Mouse (Mus musculus) heart, adult 18-20 months (tissue): Measurements from ENCODE around the gene Nectin2. TPM values are rescaled to one million over a fixed set of nuclear protein-coding genes. Genes with fewer than 3 reads are reported as not detected.
A peak's percentile ranks its signal among the peaks of the same experiment; 100 is the strongest.

Experiments used
- DNase-seq, 2 experiments: peaks; one replicate each; pipeline ENCODE4 v3.0.0; 2021 to 2022; ENCODE audit warnings: mixed read lengths in 1 of 2
- total RNA-seq, 2 experiments: library from RNA; stranded (reverse); gene quantifications; 2 replicates each; pipeline ENCODE4 v1.2.3; 2021

The Nectin2 gene
- total RNA-seq, 2 experiments from 2014 or later = 28.5 to 30.0 TPM

DNA sequence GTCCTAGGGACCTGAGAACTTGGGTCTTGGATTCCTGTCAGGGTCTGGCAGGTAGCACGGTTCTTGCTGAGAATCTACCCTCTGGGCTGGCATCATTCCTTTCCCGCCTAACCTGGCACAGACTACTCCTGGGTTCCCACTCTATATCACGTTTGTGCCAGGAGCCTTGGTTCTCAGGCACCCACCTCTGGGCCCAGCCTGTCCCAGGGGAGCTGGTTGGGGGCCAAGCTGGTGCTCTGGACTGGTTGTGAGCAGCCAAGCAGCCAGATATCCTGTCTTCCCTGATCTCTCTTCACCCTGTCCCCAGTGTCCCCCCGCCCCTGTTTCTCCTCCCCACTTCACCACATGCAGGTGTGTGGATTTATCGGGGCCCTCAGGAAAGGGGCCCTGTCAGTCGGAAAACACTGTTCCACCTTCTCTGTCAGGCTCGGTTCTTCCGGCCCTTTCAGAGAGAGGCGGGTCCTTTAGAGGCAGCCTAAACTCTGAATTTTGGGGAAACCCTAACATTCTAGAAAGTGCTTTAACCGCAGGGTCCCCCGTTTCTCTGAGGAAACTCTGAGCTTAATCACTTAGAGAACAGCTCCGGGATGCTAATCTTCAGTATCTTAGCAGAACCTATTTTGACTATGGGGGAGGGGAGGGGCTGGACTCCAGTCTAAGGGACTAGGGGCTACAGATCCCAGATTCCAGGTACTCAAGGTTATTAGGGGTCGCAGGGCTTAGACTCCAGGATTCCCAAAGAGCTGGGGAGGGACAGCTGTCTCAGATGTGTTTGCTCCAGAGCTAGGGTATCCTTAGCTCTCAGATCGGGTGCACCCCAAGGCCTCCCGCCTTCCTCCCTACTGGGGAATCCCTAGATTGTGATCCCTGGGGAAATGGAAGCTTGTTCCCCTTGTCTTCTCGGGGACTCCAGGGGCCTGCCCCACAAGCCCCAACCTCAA is 19.4 kb upstream of the Nectin2 start:
- peak in 1 of 2 experiments; percentile 33 for DNase-seq

- DNase-seq = no peak
Observed at GRCm38 (mm10) chr7:19769001-19769400, 18.7 kb upstream of the Nectin2 start.

DNA sequence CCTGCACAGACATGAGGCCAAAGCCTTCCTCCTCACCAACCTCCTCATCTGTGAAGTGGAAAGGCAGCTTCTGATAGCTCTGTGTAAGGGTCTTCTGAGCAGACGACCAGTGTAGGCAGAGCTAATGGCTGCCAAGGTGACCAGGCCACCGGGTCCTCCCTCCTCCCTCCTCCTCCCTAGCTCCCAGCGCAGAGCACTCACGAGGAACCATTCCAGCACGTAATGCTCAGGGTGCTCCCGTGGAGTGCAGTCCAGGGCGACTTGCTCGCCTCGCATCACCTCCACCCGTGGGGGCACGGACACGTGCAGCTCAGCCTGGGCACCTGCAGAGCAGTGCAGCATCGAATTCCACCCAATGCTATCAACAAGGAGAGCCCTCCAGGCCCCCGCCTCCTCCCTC is 18.0 kb upstream of the Nectin2 start:
- peak in 1 of 2 experiments; percentile 43 for DNase-seq

GRCm38 (mm10) chr7:19764581-19764980 is 14.3 kb upstream of the Nectin2 start:
- DNase-seq = peak in 1 of 2 experiments; percentile 70

DNA sequence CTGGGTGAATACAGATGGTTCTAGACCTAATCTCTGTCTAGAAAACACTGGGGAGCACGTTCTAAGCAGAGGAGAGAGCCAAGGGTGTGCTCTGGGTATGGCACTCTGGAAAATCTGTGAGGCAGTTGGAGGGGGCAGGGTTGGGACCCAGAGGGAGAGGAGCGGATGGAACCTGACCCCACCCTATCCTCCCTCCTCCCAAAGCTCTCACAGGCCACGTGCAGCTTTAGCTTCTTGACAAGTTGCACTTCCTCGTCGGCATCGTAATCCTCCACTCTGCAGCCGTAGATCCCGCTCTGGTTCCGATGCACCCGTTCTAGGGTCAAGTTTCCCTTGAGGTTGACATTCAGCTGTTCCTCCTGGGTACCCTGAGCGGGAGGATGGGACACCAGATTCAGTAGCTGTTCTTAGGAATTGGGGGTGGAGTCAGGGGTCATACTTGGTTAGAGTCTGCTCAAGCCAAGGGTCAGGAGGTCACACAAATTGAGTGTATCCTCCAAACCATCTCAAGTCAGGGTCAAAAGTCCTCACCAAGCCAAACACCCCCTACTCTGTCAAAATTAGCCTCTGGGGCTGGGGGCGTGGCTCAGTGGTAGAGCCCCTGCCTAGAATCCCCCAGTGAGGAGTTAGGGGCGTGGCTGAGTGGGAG is 13.7 kb upstream of the Nectin2 start:
- peak in 1 of 2 experiments; percentile 82 for DNase-seq

DNA sequence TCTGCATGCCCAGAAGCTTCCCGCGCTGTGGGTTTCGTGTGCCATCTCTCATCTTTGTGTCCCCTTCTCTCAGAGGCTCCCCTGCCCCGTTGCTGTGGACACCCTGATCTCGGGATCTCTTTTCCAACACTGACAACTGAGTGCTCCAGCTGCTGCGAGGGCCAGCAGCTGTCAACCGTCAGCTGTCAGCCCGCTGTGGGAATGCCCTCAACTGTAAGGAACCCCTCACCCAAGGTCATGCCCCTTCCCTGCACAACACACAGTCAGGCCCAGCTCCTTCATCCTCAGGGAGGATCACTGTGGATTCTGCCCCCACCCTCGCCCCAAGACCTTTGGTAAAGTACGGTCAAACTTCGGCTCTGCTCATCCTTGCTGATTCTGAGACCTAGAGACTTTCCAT is 12.0 kb upstream of the Nectin2 start:
- DNase-seq = no peak

GRCm38 (mm10) chr7:19760021-19760420 is 9.7 kb upstream of the Nectin2 start:
- DNase-seq = peak in 1 of 2 experiments; percentile 53

GRCm38 (mm10) chr7:19758623-19759022 is 8.3 kb upstream of the Nectin2 start:
- DNase-seq = no peak

DNA sequence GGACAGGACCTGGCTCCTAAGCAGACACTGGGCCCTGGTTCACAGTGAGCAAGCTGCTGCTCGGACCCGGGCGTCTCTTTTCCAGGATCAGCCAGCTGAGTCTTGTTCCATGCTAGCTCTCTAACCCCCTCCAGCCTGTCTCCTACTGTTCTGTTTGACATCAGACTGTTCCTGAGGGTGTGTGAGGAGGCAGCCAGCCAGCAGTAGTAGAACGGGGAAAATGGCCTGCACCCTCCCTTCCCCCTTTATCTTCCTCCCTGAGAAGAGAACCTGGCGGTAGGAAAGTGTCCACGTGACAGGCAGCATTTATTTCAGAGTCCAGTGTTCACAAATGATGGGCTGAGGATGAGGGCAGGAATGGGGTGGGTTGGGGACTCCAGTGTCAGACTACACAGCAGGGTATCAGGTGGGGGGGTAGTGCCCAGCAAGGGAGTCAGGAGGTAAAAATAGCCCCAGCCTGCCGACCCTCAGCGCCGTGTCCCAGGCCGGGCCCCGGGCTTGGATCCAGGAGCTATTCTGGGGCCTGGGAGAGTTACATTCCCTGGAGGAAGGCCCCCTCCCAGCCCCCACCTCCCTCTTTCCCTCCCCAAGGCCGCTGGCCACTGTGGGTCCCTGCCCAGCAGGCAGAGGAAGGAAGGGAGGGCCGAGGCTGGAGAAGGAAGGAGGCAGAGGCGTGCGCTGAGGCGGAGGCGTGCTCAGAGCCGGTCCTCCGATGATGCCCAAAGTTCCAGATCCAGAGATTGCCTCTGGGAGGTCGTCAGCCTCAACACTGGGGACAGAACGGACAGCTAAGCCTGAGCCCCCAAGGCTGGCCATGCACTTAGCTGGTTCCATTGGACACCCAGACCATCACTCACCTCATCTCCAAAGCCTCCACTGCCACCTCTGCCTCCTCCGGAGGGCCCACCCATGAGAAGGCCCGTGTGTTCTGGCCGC is 5.8 kb upstream of the Nectin2 start:
- peak; percentile 89 to 93 for DNase-seq

DNA sequence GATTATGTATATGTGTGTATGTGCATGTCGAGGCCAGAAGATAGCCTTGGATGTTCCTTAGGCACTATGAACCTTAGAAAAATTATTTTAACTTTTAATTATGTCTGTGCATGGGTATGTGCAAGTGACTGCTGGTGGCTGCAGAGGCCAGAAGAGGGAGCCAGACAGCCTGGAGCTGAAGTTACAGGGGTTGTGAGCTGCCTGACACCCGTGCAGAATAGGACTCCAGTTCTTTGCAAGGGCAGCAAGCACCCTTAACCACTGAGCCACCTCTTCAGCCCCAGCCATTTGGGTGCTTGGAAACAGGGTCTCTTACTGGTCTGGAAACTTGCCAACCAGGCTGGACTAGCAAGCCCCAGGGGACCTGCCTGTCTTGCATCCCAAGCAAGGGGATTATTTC is 4.7 kb upstream of the Nectin2 start:
- no peak for DNase-seq

DNA sequence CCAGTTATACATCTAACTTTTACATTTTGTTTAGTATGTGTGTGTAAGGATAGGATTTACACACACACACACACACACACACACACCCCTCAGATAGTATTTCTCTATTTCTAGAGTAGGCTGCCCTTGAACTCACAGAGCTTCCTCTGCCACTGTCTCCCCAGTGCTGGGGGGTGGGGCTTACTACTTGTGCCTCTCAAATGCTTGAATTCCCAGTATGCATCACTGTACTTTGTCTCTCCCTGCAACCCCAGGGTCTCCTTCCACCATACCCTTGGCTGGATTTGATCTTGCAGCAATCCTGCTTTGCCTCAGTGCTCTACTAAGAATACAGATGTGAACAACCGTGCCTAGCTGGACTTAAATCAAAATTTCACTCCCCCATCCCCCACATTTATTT is 3.8 kb upstream of the Nectin2 start:
- DNase-seq = no peak

DNA sequence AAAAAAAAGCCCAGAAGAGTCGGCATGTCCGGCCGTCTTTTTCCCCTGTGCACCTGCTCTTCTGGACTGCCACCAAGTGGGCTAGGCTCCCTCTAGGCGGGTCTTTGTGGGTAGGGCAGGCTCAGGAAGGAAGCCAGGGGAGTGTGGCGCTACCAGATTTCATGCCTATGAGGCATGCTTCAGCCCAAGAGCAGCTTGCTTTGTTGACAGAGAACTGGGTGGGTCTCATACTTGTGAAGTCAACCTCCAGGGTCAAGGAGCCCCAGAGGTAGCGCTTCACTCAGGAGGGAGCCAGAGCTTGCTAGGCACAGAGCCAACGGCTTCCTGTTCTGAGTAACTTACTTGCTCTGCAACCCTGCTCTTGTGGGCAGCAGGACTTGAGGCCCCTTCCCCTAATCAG is 3.3 kb upstream of the Nectin2 start:
- peak; percentile 63 to 82 for DNase-seq

DNA sequence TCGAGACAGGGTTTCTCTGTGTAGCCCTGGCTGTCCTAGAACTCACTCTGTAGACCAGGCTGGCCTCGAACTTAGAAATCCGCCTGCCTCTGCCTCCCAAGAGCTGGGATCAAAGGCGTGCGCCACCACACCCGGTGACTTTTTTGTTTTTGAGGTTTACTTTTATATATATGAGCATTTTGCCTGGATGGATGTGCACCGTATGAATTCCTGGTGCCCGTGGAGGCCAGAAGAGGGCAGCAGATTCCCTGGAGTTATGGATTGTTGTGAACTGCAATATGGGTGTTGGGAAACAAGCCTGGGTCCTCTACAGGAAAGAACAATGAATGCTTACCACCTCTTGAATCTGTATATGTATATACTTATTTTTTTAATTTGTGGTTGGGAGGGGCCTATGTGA is 2.4 kb upstream of the Nectin2 start:
- DNase-seq = peak in 1 of 2 experiments; percentile 36

DNA sequence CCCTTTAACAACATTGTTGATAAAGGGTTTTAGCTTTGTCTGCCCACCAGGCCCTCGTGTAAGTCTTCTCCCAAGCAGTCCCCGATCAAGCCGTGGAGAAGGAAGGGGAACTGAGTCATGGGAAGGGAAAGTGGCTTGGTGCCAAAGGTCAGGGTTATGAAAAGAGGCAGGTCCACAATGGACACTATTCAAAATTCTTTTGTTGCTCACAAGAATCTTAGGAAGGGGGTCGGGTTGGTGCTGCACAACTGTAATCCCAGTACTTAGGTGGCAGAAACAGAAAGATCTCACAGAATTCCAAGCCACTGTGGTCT is 744 bp upstream of the Nectin2 start:
- peak in 1 of 2 experiments; percentile 46 for DNase-seq

GRCm38 (mm10) chr7:19749389-19750216 is 680 bp downstream of the Nectin2 start:
- peak; percentile 98 for DNase-seq

DNA sequence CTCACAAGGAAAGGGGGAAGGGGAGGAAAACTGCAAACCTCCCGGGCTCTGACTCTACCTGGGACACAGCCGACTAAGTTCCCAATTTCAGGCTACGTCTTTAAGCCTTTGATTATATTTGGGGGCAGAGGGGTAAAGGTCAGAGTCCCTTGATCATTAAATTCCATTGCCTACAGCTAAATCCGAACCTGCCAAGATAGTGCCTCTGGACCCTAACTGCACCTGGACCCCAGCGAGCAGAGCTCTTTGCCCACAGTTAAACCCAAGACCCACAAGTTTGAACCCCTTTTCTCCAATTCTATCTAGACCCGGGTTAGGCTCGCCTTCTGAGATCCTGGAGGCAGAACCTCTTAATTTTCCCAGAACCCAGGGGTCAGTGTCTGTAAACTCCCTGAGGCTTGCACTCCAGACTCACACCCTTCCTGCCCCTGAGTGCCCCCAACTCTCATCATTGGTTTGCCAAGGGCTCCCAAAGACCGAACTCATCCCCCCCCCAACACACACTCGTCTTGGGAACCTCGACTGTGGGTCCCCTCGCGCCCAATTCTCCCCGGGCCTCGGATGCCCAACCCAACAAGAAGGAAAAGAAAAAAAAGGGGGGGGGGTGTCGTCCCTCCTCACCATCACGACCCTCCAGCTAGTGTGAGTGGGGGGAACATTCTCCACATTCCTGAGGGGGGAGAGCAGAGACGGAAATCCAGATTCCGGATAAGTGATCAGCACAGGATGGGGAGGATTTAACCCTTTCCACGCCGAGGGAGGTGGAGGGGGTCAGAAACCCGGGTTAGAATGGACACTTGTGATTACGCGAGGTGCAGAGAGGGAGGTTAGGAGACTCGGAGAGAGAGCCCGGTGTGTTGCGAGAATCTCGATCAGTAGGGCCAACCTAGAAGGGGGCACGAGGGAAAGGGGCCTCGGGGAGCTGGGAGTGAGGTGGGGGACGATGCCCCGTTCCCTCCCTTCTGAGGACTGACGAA is 1.8 kb downstream of the Nectin2 start:
- no peak for DNase-seq

- DNase-seq = no peak
Observed at GRCm38 (mm10) chr7:19747420-19748218, 2.7 kb downstream of the Nectin2 start.

- no peak for DNase-seq
Observed at GRCm38 (mm10) chr7:19746426-19747201, 3.7 kb downstream of the Nectin2 start.

DNA sequence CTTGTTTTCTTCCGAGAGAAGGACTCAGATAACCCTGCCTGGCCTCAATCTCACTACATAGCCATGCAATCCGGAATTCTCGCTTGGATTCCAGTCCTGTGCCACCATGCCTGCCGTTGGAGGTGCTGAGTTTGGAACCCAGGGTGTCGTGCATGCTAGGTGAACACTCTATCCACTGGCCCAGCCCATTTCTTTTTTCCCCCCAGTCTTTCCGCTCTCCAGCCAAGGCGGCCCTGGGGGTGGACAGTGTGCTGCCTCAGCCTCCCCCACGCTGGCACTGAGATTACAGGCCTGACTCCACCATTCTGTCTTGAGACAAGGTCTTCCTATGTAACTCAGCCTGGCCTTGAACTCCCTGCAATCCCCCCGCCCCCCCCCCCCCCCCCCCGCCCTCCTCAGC is 4.3 kb downstream of the Nectin2 start:
- no peak for DNase-seq
